Mouse (Mus musculus): ENCODE measurements around the gene Shld2. TPM values are rescaled to one million over a fixed set of nuclear protein-coding genes. Genes with fewer than 3 reads are reported as not detected.

Gene Shld2
- 5.0 TPM for polyA plus RNA-seq (2015; fragmentation: Illumina TruSeq; extraction: RNeasy Lipid Tissue Mini Kit (QIAGEN cat#74804); ENCODE audit: low read depth, low replicate concordance)

GRCm38 (mm10) chr14:34310234-34310965 is at the start of gene Shld2, which contains the start of gene Glud1:
Gene Shld2, minus strand, starts transcription at chr14:34310493.
Gene Glud1, plus strand, starts transcription at chr14:34310727.

GRCm38 (mm10) chr14:34355301-34355700 is 45.0 kb upstream of the Shld2 start, which contains the start of gene Fam25c:
Gene Fam25c, minus strand, starts transcription at chr14:34355433.

GRCm38 (mm10) chr14:34219295-34219694 is 91.0 kb downstream of the Shld2 start, which contains the start of gene Syt15:
Gene Syt15, plus strand, starts transcription at chr14:34219595.

GRCm38 (mm10) chr14:34201231-34202035 is 108.9 kb downstream of the Shld2 start, which contains the start of gene Gprin2:
Gene Gprin2, minus strand, starts transcription at chr14:34201653.

Other genes starting within 250 kb of the Shld2 start
- gene Anxa8, start 224.5 kb downstream of the Shld2 start, polyA plus RNA-seq (2015; fragmentation: Illumina TruSeq; extraction: RNeasy Lipid Tissue Mini Kit (QIAGEN cat#74804); ENCODE audit: low read depth, low replicate concordance), result 0.86 TPM
- gene A630023A22Rik, start 207.7 kb downstream of the Shld2 start, polyA plus RNA-seq (2015; fragmentation: Illumina TruSeq; extraction: RNeasy Lipid Tissue Mini Kit (QIAGEN cat#74804); ENCODE audit: low read depth, low replicate concordance), result not detected
- gene Npy4r, start 158.0 kb downstream of the Shld2 start, polyA plus RNA-seq (2015; fragmentation: Illumina TruSeq; extraction: RNeasy Lipid Tissue Mini Kit (QIAGEN cat#74804); ENCODE audit: low read depth, low replicate concordance), result not detected
- gene Gprin2, start 108.8 kb downstream of the Shld2 start, polyA plus RNA-seq (2015; fragmentation: Illumina TruSeq; extraction: RNeasy Lipid Tissue Mini Kit (QIAGEN cat#74804); ENCODE audit: low read depth, low replicate concordance), result 0.83 TPM
- 1.1 TPM for gene Syt15, start 90.9 kb downstream of the Shld2 start, polyA plus RNA-seq (2015; fragmentation: Illumina TruSeq; extraction: RNeasy Lipid Tissue Mini Kit (QIAGEN cat#74804); ENCODE audit: low read depth, low replicate concordance)
- gene Glud1, start 234 bp upstream of the Shld2 start, polyA plus RNA-seq (2015; fragmentation: Illumina TruSeq; extraction: RNeasy Lipid Tissue Mini Kit (QIAGEN cat#74804); ENCODE audit: low read depth, low replicate concordance), result 254 TPM
- not detected for gene Fam25c, start 44.9 kb upstream of the Shld2 start, polyA plus RNA-seq (2015; fragmentation: Illumina TruSeq; extraction: RNeasy Lipid Tissue Mini Kit (QIAGEN cat#74804); ENCODE audit: low read depth, low replicate concordance)
- gene Sncg, start 64.3 kb upstream of the Shld2 start, polyA plus RNA-seq (2015; fragmentation: Illumina TruSeq; extraction: RNeasy Lipid Tissue Mini Kit (QIAGEN cat#74804); ENCODE audit: low read depth, low replicate concordance), result 30.9 TPM
- 2.4 TPM for gene Mmrn2, start 65.0 kb upstream of the Shld2 start, polyA plus RNA-seq (2015; fragmentation: Illumina TruSeq; extraction: RNeasy Lipid Tissue Mini Kit (QIAGEN cat#74804); ENCODE audit: low read depth, low replicate concordance)
- 31.0 TPM for gene Bmpr1a, start 192.8 kb upstream of the Shld2 start, polyA plus RNA-seq (2015; fragmentation: Illumina TruSeq; extraction: RNeasy Lipid Tissue Mini Kit (QIAGEN cat#74804); ENCODE audit: low read depth, low replicate concordance)
- not detected for gene 9230112D13Rik, start 212.3 kb upstream of the Shld2 start, polyA plus RNA-seq (2015; fragmentation: Illumina TruSeq; extraction: RNeasy Lipid Tissue Mini Kit (QIAGEN cat#74804); ENCODE audit: low read depth, low replicate concordance)